Mouse (Mus musculus) intestine, embryonic 14.5 days (tissue): Measurements from ENCODE around the gene Inpp5k. TPM values are rescaled to one million over a fixed set of nuclear protein-coding genes. Genes with fewer than 3 reads are reported as not detected.

Experiments used
- ATAC-seq: fragments of 200-750 bp; cut with Nextera tagmentation; replicated peaks from 2 replicates; pipeline ENCODE4 v1.8.0; 2017; ENCODE audit warnings: low read depth, moderate number of reproducible peaks, moderate TSS enrichment, moderate library complexity; ENCODE audit not compliant: low FRiP score, low TSS enrichment
- DNase-seq: peaks from one replicate; pipeline ENCODE4 v3.0.0-alpha.2; 2018; ENCODE audit warnings: low spot score
- H3K27ac ChIP-seq: fragments of 300-500 bp; sonication (generic); 2 replicates; pipeline ENCODE4 v1.5.1; 2014; ENCODE audit warnings: low read depth, mild to moderate bottlenecking, control low read depth
- H3K27me3 ChIP-seq: fragments of 300-500 bp; sonication (generic); replicated peaks from 2 replicates; pipeline ENCODE4 v1.6.1; 2014; ENCODE audit warnings: low read length, control low read depth; ENCODE audit not compliant: control insufficient read depth, insufficient read depth
- H3K36me3 ChIP-seq: fragments of 300-500 bp; sonication (generic); 2 replicates; pipeline ENCODE4 v1.6.1; 2014; ENCODE audit warnings: low read length, control low read depth; ENCODE audit not compliant: control insufficient read depth, insufficient read depth
- H3K4me1 ChIP-seq: fragments of 300-500 bp; sonication (generic); replicated peaks from 2 replicates; pipeline ENCODE4 v1.6.1; 2014; ENCODE audit warnings: low read length, control low read depth, mixed read lengths; ENCODE audit not compliant: control insufficient read depth, insufficient read depth
- H3K4me2 ChIP-seq: fragments of 300-500 bp; sonication (generic); 2 replicates; pipeline ENCODE4 v1.6.1; 2014; ENCODE audit warnings: low read length
- H3K4me3 ChIP-seq: fragments of 300-500 bp; sonication (generic); 2 replicates; pipeline ENCODE4 v1.5.1; 2014; ENCODE audit warnings: low read depth, low read length, control low read depth, mixed read lengths
- H3K9ac ChIP-seq: fragments of 300-500 bp; sonication (generic); 2 replicates; pipeline ENCODE4 v1.6.1; 2014; ENCODE audit warnings: mild to moderate bottlenecking, low read length
- H3K9me3 ChIP-seq: fragments of 300-500 bp; sonication (generic); 2 replicates; pipeline ENCODE4 v1.6.1; 2016; ENCODE audit warnings: low read length, control low read depth; ENCODE audit not compliant: control insufficient read depth
- WGBS: fragments of 180-500 bp; shearing (Covaris S2); extraction: QIAGEN DNeasy Blood & Tissue Kit; methylation state at CpG from one replicate; pipeline ENCODE4 v1.1.7; 2014; 5-methylcytosine and 5-hydroxymethylcytosine counted together
- polyA plus RNA-seq: library from polyadenylated mRNA; unstranded; fragments of >200 nt; fragmentation: Nextera tagmentation; extraction: Ambion mirVana; gene quantifications from 2 replicates; pipeline ENCODE4 v1.2.1, GENCODE M21; 2014

Inpp5k gene
- polyA plus RNA-seq, 1 experiment from 2014 or later: 25.1 TPM

GRCm38 (mm10) chr11:75649155-75649561 lies 18.4 kb downstream of the Inpp5k start:
- Histone ChIP-seq H3K36me3 (no peaks in the 10 kb centered on the region), H3K4me1 (peaks cover 22% of the 10 kb centered on the region), H3K9ac (no peak overlapping the region), H3K4me3 (no peak overlapping the region), H3K27ac (no peak overlapping the region; the same call in 1 of the 2 replicates), H3K9me3 (no peaks in the 10 kb centered on the region), H3K4me2 (no peak overlapping the region), H3K27me3 (no peaks in the 10 kb centered on the region; the same call in 1 of the 2 replicates)
- ATAC-seq (no peak), DNase-seq (no peak)
- 72% methylated on average over 4 of the region's 4 CpGs for WGBS

- WGBS: 76% methylated on average over 7 of the region's 7 CpGs
- Histone ChIP-seq H3K9ac (peak within 1 kb of the TSS; percentile 80), H3K4me3 (peak within 1 kb of the TSS; percentile 81), H3K4me2 (peak within 1 kb of the TSS; percentile 74), H3K27ac (peak within 1 kb of the TSS; percentile 86), H3K27me3 (no peaks in the 10 kb centered on the region; the same call in 1 of the 2 replicates), H3K9me3 (no peaks in the 10 kb centered on the region), H3K4me1 (peaks cover 32% of the 10 kb centered on the region), H3K36me3 (no peaks in the 10 kb centered on the region)
- DNase-seq: no peak
- ATAC-seq: no peak
These were observed 19.5 kb downstream of the Inpp5k start, which contains the start of gene Myo1c for GRCm38 (mm10) chr11:75650311-75650710. Myo1c (plus strand) TSS chr11:75650504.

- peaks cover 32% of the 10 kb centered on the region for H3K4me1 ChIP-seq
- no peaks in the 10 kb centered on the region for H3K36me3 ChIP-seq
- DNase-seq (no peak), ATAC-seq (no peak)
- H3K9ac ChIP-seq: peak overlapping the region; percentile 80
- no peaks in the 10 kb centered on the region; the same call in 1 of the 2 replicates for H3K27me3 ChIP-seq
- H3K4me2 ChIP-seq: peak overlapping the region; percentile 74
- peak overlapping the region; percentile 81 for H3K4me3 ChIP-seq
- peak overlapping the region; percentile 86; the same call in 1 of the 2 replicates for H3K27ac ChIP-seq
- H3K9me3 ChIP-seq: no peaks in the 10 kb centered on the region
- WGBS: 46% methylated on average over 13 of the region's 13 CpGs
These were observed 20.2 kb downstream of the Inpp5k start for GRCm38 (mm10) chr11:75650958-75651425.

GRCm38 (mm10) chr11:75651426-75652221 lies 20.8 kb downstream of the Inpp5k start:
- Histone ChIP-seq H3K4me2 (peak overlapping the region; percentile 74), H3K9ac (peak overlapping the region; percentile 80), H3K27me3 (no peaks in the 10 kb centered on the region; the same call in 1 of the 2 replicates), H3K9me3 (no peaks in the 10 kb centered on the region), H3K27ac (peak overlapping the region; percentile 86), H3K4me1 (peaks cover 35% of the 10 kb centered on the region), H3K4me3 (peak overlapping the region; percentile 81), H3K36me3 (no peaks in the 10 kb centered on the region)
- DNase-seq (peak; percentile 82), ATAC-seq (peak; percentile 48)
- WGBS: under 1% methylated on average over 54 of the region's 54 CpGs

GRCm38 (mm10) chr11:75652222-75652941 lies 21.6 kb downstream of the Inpp5k start:
- H3K9ac ChIP-seq: peak overlapping the region; percentile 80
- DNase-seq: no peak

GRCm38 (mm10) chr11:75652942-75653684 lies 22.3 kb downstream of the Inpp5k start:
- H3K4me1 ChIP-seq: peaks cover 38% of the 10 kb centered on the region
- ATAC-seq: no peak
- H3K9ac ChIP-seq: peak overlapping the region; percentile 43; the same call in 1 of the 2 replicates
- 0 out of 2 replicates have a peak, but pooled peaks cover 9% of the 10 kb centered on the region for H3K36me3 ChIP-seq
- H3K27me3 ChIP-seq: no peaks in the 10 kb centered on the region; the same call in 1 of the 2 replicates
- H3K4me3 ChIP-seq: peak overlapping the region; percentile 47
- DNase-seq: peak; percentile 69
- H3K27ac ChIP-seq: peak overlapping the region; percentile 62; the same call in 1 of the 2 replicates
- no peaks in the 10 kb centered on the region for H3K9me3 ChIP-seq
- WGBS: 35% methylated on average over 14 of the region's 14 CpGs
- peak overlapping the region; percentile 74 for H3K4me2 ChIP-seq

More at GRCm38 (mm10) chr11:75652222-75652941, 21.6 kb downstream of the Inpp5k start:
- 30% methylated on average over 20 of the region's 20 CpGs for WGBS
- H3K4me1 ChIP-seq: peaks cover 38% of the 10 kb centered on the region
- H3K27ac ChIP-seq: peak overlapping the region; percentile 86; the same call in 1 of the 2 replicates
- no peaks in the 10 kb centered on the region for H3K9me3 ChIP-seq
- peak overlapping the region; percentile 81 for H3K4me3 ChIP-seq
- H3K36me3 ChIP-seq: 0 out of 2 replicates have a peak, but pooled peaks cover 2% of the 10 kb centered on the region
- no peaks in the 10 kb centered on the region; the same call in 1 of the 2 replicates for H3K27me3 ChIP-seq
- ATAC-seq: no peak
- H3K4me2 ChIP-seq: peak overlapping the region; percentile 74

- 1% methylated on average over 40 of the region's 45 CpGs for WGBS
These were observed 23.1 kb downstream of the Inpp5k start for GRCm38 (mm10) chr11:75653781-75654470.

More at GRCm38 (mm10) chr11:75653781-75654470, 23.1 kb downstream of the Inpp5k start:
- H3K27ac ChIP-seq: peak overlapping the region; percentile 62; the same call in 1 of the 2 replicates
- no peaks in the 10 kb centered on the region; the same call in 1 of the 2 replicates for H3K27me3 ChIP-seq
- peaks cover 17% of the 10 kb centered on the region; the same call in 1 of the 2 replicates for H3K36me3 ChIP-seq
- ATAC-seq (peak; percentile 47), DNase-seq (peak; percentile 92)
- peak overlapping the region; percentile 47 for H3K4me3 ChIP-seq
- H3K4me1 ChIP-seq: peaks cover 38% of the 10 kb centered on the region
- H3K4me2 ChIP-seq: peak overlapping the region; percentile 74
- peak overlapping the region; percentile 43 for H3K9ac ChIP-seq
- no peaks in the 10 kb centered on the region for H3K9me3 ChIP-seq
